In the genomic region with DNA sequence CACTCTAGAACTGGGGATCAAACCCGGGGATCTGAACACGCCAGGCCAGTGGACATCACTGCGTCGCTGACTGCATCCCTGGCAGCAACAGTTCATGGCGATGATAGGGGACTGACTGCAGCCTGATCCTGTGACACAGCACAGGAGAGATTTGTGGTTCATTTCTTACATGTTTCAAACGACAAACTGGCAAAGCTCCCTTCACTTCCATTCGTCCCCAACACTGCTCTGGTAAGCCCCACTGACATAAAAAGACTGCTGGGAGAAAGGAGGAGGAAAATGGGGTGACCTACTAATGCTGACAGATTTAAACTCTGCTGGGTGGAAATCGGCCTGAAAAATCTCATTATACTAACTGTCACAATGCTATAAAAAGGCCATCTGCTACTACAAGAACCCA, we compare ENCODE assay signal across 19 mouse cellular contexts. TPM values are rescaled to one million over a fixed set of nuclear protein-coding genes. Genes with fewer than 3 reads are reported as not detected.
A peak's percentile ranks its signal among the peaks of the same experiment; 100 is the strongest.
DNase-seq lines count a peak whose midpoint lies in the region; ATAC-seq and TF ChIP-seq lines count a peak whose summit lies in the region.
"Had no signal": no experiment of that assay in that cellular context is flagged by ENCODE, and none has a peak within 500 bp of the region (broad histone marks: within the 10 kb centered on the region; RNA-seq: fewer than 3 reads in every experiment).

No protein-coding gene starts in this region.

- peak overlapping the region; percentile 10; the same call in 1 of the 2 replicates for H3K27ac ChIP-seq in forebrain, embryonic 16.5 days (ENCODE audit: low read length)
- no peak overlapping the region for H3K27ac ChIP-seq in forebrain, embryonic 10.5 days
- peak overlapping the region; percentile 58; the same call in 1 of the 2 replicates for H3K27ac ChIP-seq in hindbrain, postnatal 0 days
- H3K27ac ChIP-seq in hindbrain, embryonic 13.5 days, result no peak overlapping the region
- H3K27ac ChIP-seq in stomach, postnatal 0 days (replicated peaks), result 0 out of 2 replicates have a peak overlapping the region, but pooled peaks have one; percentile 35
- H3K27ac ChIP-seq: embryonic facial prominence, embryonic 15.5 days; limb, embryonic 12.5 days; neural tube, embryonic 12.5 days had no signal

- no peak for DNase-seq in forebrain, embryonic 10.5 days (ENCODE audit: extremely low spot score, low spot score)
- no peak for DNase-seq in hindbrain, postnatal 0 days (ENCODE audit: low spot score)
- DNase-seq in stomach, postnatal 0 days (ENCODE audit: low spot score), result no peak
- no peak for DNase-seq in urinary bladder, postnatal 25 days (ENCODE audit: low spot score)
- DNase-seq: adrenal gland, postnatal 36 days; embryo, embryonic 11 days; kidney, adult 8-10 months; lung, postnatal 10 days; right cerebral cortex, postnatal 4 days; thymus, adult 18-20 months had no signal

- 76% methylated on average over 8 of the region's 8 CpGs for WGBS in forebrain, embryonic 16.5 days
- WGBS in forebrain, embryonic 10.5 days, result 92% methylated on average over 8 of the region's 8 CpGs
- WGBS in hindbrain, postnatal 0 days, result 62% methylated on average over 8 of the region's 8 CpGs
- 84% methylated on average over 8 of the region's 8 CpGs for WGBS in hindbrain, embryonic 13.5 days
- WGBS in stomach, postnatal 0 days, result 65% methylated on average over 8 of the region's 8 CpGs

- no peak overlapping the region for H3K4me3 ChIP-seq in forebrain, embryonic 16.5 days (replicated peaks; ENCODE audit: low read length)
- no peak overlapping the region for H3K4me3 ChIP-seq in forebrain, embryonic 10.5 days
- H3K4me3 ChIP-seq in hindbrain, postnatal 0 days (ENCODE audit: low read length), result no peak overlapping the region
- no peak overlapping the region for H3K4me3 ChIP-seq in hindbrain, embryonic 13.5 days
- H3K4me3 ChIP-seq in megakaryocyte, embryonic 14.5 days (replicated peaks), result peak overlapping the region; percentile 51
- no peak overlapping the region for H3K4me3 ChIP-seq in stomach, postnatal 0 days (ENCODE audit: low read depth, low read length)
- H3K4me3 ChIP-seq: embryonic facial prominence, embryonic 15.5 days; heart, embryonic 15.5 days; limb, embryonic 12.5 days; neural tube, embryonic 12.5 days had no signal

- ATAC-seq in forebrain, embryonic 16.5 days, result no peak
- no peak for ATAC-seq in hindbrain, postnatal 0 days
- ATAC-seq in hindbrain, embryonic 13.5 days (ENCODE audit: low FRiP score), result no peak
- ATAC-seq in megakaryocyte, adult 5-6 weeks (ENCODE audit: poor library complexity, severe bottlenecking), result no peak
- no peak for ATAC-seq in stomach, postnatal 0 days (ENCODE audit: low FRiP score, low TSS enrichment)

- no peaks in the 10 kb centered on the region for H3K27me3 ChIP-seq in forebrain, embryonic 16.5 days (replicated peaks; ENCODE audit: control insufficient read depth, insufficient read depth, low read length)
- H3K27me3 ChIP-seq in forebrain, embryonic 10.5 days (ENCODE audit: poor library complexity, severe bottlenecking), result no peaks in the 10 kb centered on the region
- no peaks in the 10 kb centered on the region for H3K27me3 ChIP-seq in hindbrain, postnatal 0 days (ENCODE audit: insufficient read depth, low read length)
- no peaks in the 10 kb centered on the region for H3K27me3 ChIP-seq in hindbrain, embryonic 13.5 days
- no peaks in the 10 kb centered on the region for H3K27me3 ChIP-seq in megakaryocyte, embryonic 14.5 days (replicated peaks)
- H3K27me3 ChIP-seq in stomach, postnatal 0 days (ENCODE audit: control insufficient read depth, insufficient read depth, low read length), result no peaks in the 10 kb centered on the region
- H3K27me3 ChIP-seq: embryonic facial prominence, embryonic 15.5 days; heart, embryonic 15.5 days; limb, embryonic 12.5 days; neural tube, embryonic 12.5 days had no signal

- no peak for TF ChIP-seq EP300 in stomach, postnatal 0 days (optimal IDR thresholded peaks at IDR 0.05)

- no peaks in the 10 kb centered on the region for H3K9me3 ChIP-seq in forebrain, embryonic 16.5 days (ENCODE audit: control insufficient read depth, low read length)
- H3K9me3 ChIP-seq in forebrain, embryonic 10.5 days, result no peaks in the 10 kb centered on the region
- no peaks in the 10 kb centered on the region for H3K9me3 ChIP-seq in hindbrain, postnatal 0 days (ENCODE audit: low read length)
- no peaks in the 10 kb centered on the region for H3K9me3 ChIP-seq in hindbrain, embryonic 13.5 days
- no peaks in the 10 kb centered on the region for H3K9me3 ChIP-seq in megakaryocyte, embryonic 14.5 days
- H3K9me3 ChIP-seq in stomach, postnatal 0 days (ENCODE audit: control insufficient read depth, low read length), result no peaks in the 10 kb centered on the region
- H3K9me3 ChIP-seq: embryonic facial prominence, embryonic 15.5 days; heart, embryonic 15.5 days; limb, embryonic 12.5 days; neural tube, embryonic 12.5 days had no signal

- H3K9ac ChIP-seq in forebrain, embryonic 16.5 days (replicated peaks; ENCODE audit: low read depth, low read length), result no peak overlapping the region
- no peak overlapping the region for H3K9ac ChIP-seq in hindbrain, postnatal 0 days (replicated peaks; ENCODE audit: low read length)
- H3K9ac ChIP-seq in hindbrain, embryonic 13.5 days, result no peak overlapping the region
- no peak overlapping the region for H3K9ac ChIP-seq in stomach, postnatal 0 days (ENCODE audit: low read length)
- H3K9ac ChIP-seq: embryonic facial prominence, embryonic 15.5 days; heart, embryonic 15.5 days; limb, embryonic 12.5 days; neural tube, embryonic 12.5 days had no signal

- H3K36me3 ChIP-seq in forebrain, embryonic 16.5 days (ENCODE audit: control insufficient read depth, insufficient read depth), result peaks cover 15% of the 10 kb centered on the region
- peaks cover 88% of the 10 kb centered on the region for H3K36me3 ChIP-seq in forebrain, embryonic 10.5 days (replicated peaks)
- peaks cover 24% of the 10 kb centered on the region for H3K36me3 ChIP-seq in hindbrain, postnatal 0 days (ENCODE audit: insufficient read depth, low read length)
- peaks cover 41% of the 10 kb centered on the region for H3K36me3 ChIP-seq in hindbrain, embryonic 13.5 days
- H3K36me3 ChIP-seq in megakaryocyte, embryonic 14.5 days (replicated peaks; ENCODE audit: low read length), result peaks cover 80% of the 10 kb centered on the region
- peaks cover 4% of the 10 kb centered on the region for H3K36me3 ChIP-seq in stomach, postnatal 0 days (ENCODE audit: control insufficient read depth, insufficient read depth, low read length)

- H3K4me2 ChIP-seq in forebrain, embryonic 16.5 days (ENCODE audit: low read length), result no peak overlapping the region
- no peak overlapping the region for H3K4me2 ChIP-seq in hindbrain, postnatal 0 days (ENCODE audit: low read depth, low read length)
- no peak overlapping the region for H3K4me2 ChIP-seq in hindbrain, embryonic 13.5 days
- H3K4me2 ChIP-seq in stomach, postnatal 0 days (replicated peaks; ENCODE audit: low read depth), result no peak overlapping the region
- H3K4me2 ChIP-seq: embryonic facial prominence, embryonic 15.5 days; heart, embryonic 15.5 days; limb, embryonic 12.5 days; neural tube, embryonic 12.5 days had no signal

- no peak for TF ChIP-seq CTCF in hindbrain, postnatal 0 days (IDR thresholded peaks at IDR 0.05; ENCODE audit: low read depth)
- no peak for TF ChIP-seq CTCF in stomach, postnatal 0 days (IDR thresholded peaks at IDR 0.05; ENCODE audit: low read depth)

- peaks cover 18% of the 10 kb centered on the region for H3K4me1 ChIP-seq in forebrain, embryonic 16.5 days (replicated peaks; ENCODE audit: control insufficient read depth, insufficient read depth, low read length)
- no peaks in the 10 kb centered on the region for H3K4me1 ChIP-seq in forebrain, embryonic 10.5 days
- peaks cover 11% of the 10 kb centered on the region for H3K4me1 ChIP-seq in hindbrain, postnatal 0 days (ENCODE audit: insufficient read depth, low read length)
- H3K4me1 ChIP-seq in hindbrain, embryonic 13.5 days (replicated peaks), result peaks cover 15% of the 10 kb centered on the region
- H3K4me1 ChIP-seq in megakaryocyte, embryonic 14.5 days, result peaks cover 56% of the 10 kb centered on the region
- 0 out of 2 replicates have a peak, but pooled peaks cover 2% of the 10 kb centered on the region for H3K4me1 ChIP-seq in stomach, postnatal 0 days (replicated peaks; ENCODE audit: control insufficient read depth, insufficient read depth)

RNA-seq across cellular contexts. Expression of gene Nkiras2, which starts 15.2 kb away (rescaled TPM):
- 85.6 and 96.1 TPM in 2 replicates for polyA plus RNA-seq in forebrain, embryonic 16.5 days (2015; fragmentation: Nextera tagmentation; extraction: Ambion mirVana)
- 83.1 and 91.8 TPM in 2 replicates for polyA plus RNA-seq in forebrain, embryonic 10.5 days (2016; fragmentation: Nextera tagmentation; extraction: Ambion mirVana)
- total RNA-seq in hindbrain, postnatal 0 days (2014; rRNA removed), result 125 and 131 TPM in 2 replicates
- 77.5 and 82.1 TPM in 2 replicates for polyA plus RNA-seq in hindbrain, postnatal 0 days (2015; fragmentation: Nextera tagmentation; extraction: Ambion mirVana)
- 110 and 115 TPM in 2 replicates for polyA plus RNA-seq in hindbrain, embryonic 13.5 days (2015; fragmentation: Nextera tagmentation; extraction: Ambion mirVana)
- polyA plus RNA-seq in megakaryocyte, embryonic 14.5 days (2012; ENCODE audit: insufficient read depth, low replicate concordance), result 62.7 and 103 TPM in 2 replicates
- 47.7 and 52.7 TPM in 2 replicates for total RNA-seq in megakaryocyte, adult 5-6 weeks (2015)
- 36.0 and 45.5 TPM in 2 replicates for total RNA-seq in megakaryocyte, adult 5-6 weeks (2017)
- polyA plus RNA-seq in stomach, postnatal 0 days (2015; fragmentation: Nextera tagmentation; extraction: Ambion mirVana), result 59.0 and 63.1 TPM in 2 replicates

RNA-seq across cellular contexts. Expression of gene Dnajc7, which starts 16.2 kb away (rescaled TPM):
- polyA plus RNA-seq in forebrain, embryonic 16.5 days (2015; fragmentation: Nextera tagmentation; extraction: Ambion mirVana), result 296 and 326 TPM in 2 replicates
- 286 and 289 TPM in 2 replicates for polyA plus RNA-seq in forebrain, embryonic 10.5 days (2016; fragmentation: Nextera tagmentation; extraction: Ambion mirVana)
- total RNA-seq in hindbrain, postnatal 0 days (2014; rRNA removed), result 64.6 and 73.8 TPM in 2 replicates
- polyA plus RNA-seq in hindbrain, postnatal 0 days (2015; fragmentation: Nextera tagmentation; extraction: Ambion mirVana), result 237 and 246 TPM in 2 replicates
- polyA plus RNA-seq in hindbrain, embryonic 13.5 days (2015; fragmentation: Nextera tagmentation; extraction: Ambion mirVana), result 308 and 315 TPM in 2 replicates
- polyA plus RNA-seq in megakaryocyte, embryonic 14.5 days (2012; ENCODE audit: insufficient read depth, low replicate concordance), result 1.8 and 86.6 TPM in 2 replicates
- total RNA-seq in megakaryocyte, adult 5-6 weeks (2015), result 98.1 and 124 TPM in 2 replicates
- 145 and 172 TPM in 2 replicates for total RNA-seq in megakaryocyte, adult 5-6 weeks (2017)
- polyA plus RNA-seq in stomach, postnatal 0 days (2015; fragmentation: Nextera tagmentation; extraction: Ambion mirVana), result 91.9 and 96.1 TPM in 2 replicates

RNA-seq across cellular contexts. Expression of gene Cnp, which starts 29.1 kb away (rescaled TPM):
- 22.8 and 29.8 TPM in 2 replicates for polyA plus RNA-seq in forebrain, embryonic 16.5 days (2015; fragmentation: Nextera tagmentation; extraction: Ambion mirVana)
- polyA plus RNA-seq in forebrain, embryonic 10.5 days (2016; fragmentation: Nextera tagmentation; extraction: Ambion mirVana), result 15.3 and 17.5 TPM in 2 replicates
- 95.3 and 125 TPM in 2 replicates for total RNA-seq in hindbrain, postnatal 0 days (2014; rRNA removed)
- polyA plus RNA-seq in hindbrain, postnatal 0 days (2015; fragmentation: Nextera tagmentation; extraction: Ambion mirVana), result 121 and 146 TPM in 2 replicates
- polyA plus RNA-seq in hindbrain, embryonic 13.5 days (2015; fragmentation: Nextera tagmentation; extraction: Ambion mirVana), result 34.5 and 37.0 TPM in 2 replicates
- 13.3 and 17.1 TPM in 2 replicates for polyA plus RNA-seq in megakaryocyte, embryonic 14.5 days (2012; ENCODE audit: insufficient read depth, low replicate concordance)
- total RNA-seq in megakaryocyte, adult 5-6 weeks (2015), result 9.5 and 11.3 TPM in 2 replicates
- 22.2 and 23.9 TPM in 2 replicates for total RNA-seq in megakaryocyte, adult 5-6 weeks (2017)
- 23.5 and 25.7 TPM in 2 replicates for polyA plus RNA-seq in stomach, postnatal 0 days (2015; fragmentation: Nextera tagmentation; extraction: Ambion mirVana)

RNA-seq across cellular contexts. Expression of gene Ttc25, which starts 58.4 kb away (rescaled TPM):
- polyA plus RNA-seq in forebrain, embryonic 16.5 days (2015; fragmentation: Nextera tagmentation; extraction: Ambion mirVana), result 1.0 and 2.0 TPM in 2 replicates
- polyA plus RNA-seq in forebrain, embryonic 10.5 days (2016; fragmentation: Nextera tagmentation; extraction: Ambion mirVana), result 1.4 and 1.5 TPM in 2 replicates
- total RNA-seq in hindbrain, postnatal 0 days (2014; rRNA removed), result 1.5 and 2.4 TPM in 2 replicates
- 1.8 and 2.0 TPM in 2 replicates for polyA plus RNA-seq in hindbrain, postnatal 0 days (2015; fragmentation: Nextera tagmentation; extraction: Ambion mirVana)
- 2.0 and 2.8 TPM in 2 replicates for polyA plus RNA-seq in hindbrain, embryonic 13.5 days (2015; fragmentation: Nextera tagmentation; extraction: Ambion mirVana)
- 0.29 TPM in 1 of 2 replicates, not detected in the other for polyA plus RNA-seq in megakaryocyte, embryonic 14.5 days (2012; ENCODE audit: insufficient read depth, low replicate concordance)
- total RNA-seq in megakaryocyte, adult 5-6 weeks (2015), result 0.16 and 0.96 TPM in 2 replicates
- total RNA-seq in megakaryocyte, adult 5-6 weeks (2017), result not detected in 2 replicates
- 0.17 and 0.33 TPM in 2 replicates for polyA plus RNA-seq in stomach, postnatal 0 days (2015; fragmentation: Nextera tagmentation; extraction: Ambion mirVana)
- total RNA-seq: megakaryocyte-erythroid progenitor cell, adult 5-6 weeks had no signal

Comparison
In these comparisons a context has a peak if more than half of its experiments do, and no peak if none do; other contexts are left out.
1. H3K27ac ChIP-seq: peak in forebrain, embryonic 16.5 days (single experiment), hindbrain, postnatal 0 days (single experiment) and stomach, postnatal 0 days (single experiment); none in forebrain, embryonic 10.5 days (single experiment) and hindbrain, embryonic 13.5 days (single experiment).